Mouse (Mus musculus) kidney, postnatal 4 days (tissue): ENCODE data around the gene Aanat.
A peak's percentile ranks its signal among the peaks of the same experiment; 100 is the strongest.

Source experiments
- DNase-seq, 2 experiments: peaks; one replicate each; pipeline ENCODE4 v3.0.0; 2021; ENCODE audit warnings: mixed read lengths in 2 of 2

The Aanat gene

DNA sequence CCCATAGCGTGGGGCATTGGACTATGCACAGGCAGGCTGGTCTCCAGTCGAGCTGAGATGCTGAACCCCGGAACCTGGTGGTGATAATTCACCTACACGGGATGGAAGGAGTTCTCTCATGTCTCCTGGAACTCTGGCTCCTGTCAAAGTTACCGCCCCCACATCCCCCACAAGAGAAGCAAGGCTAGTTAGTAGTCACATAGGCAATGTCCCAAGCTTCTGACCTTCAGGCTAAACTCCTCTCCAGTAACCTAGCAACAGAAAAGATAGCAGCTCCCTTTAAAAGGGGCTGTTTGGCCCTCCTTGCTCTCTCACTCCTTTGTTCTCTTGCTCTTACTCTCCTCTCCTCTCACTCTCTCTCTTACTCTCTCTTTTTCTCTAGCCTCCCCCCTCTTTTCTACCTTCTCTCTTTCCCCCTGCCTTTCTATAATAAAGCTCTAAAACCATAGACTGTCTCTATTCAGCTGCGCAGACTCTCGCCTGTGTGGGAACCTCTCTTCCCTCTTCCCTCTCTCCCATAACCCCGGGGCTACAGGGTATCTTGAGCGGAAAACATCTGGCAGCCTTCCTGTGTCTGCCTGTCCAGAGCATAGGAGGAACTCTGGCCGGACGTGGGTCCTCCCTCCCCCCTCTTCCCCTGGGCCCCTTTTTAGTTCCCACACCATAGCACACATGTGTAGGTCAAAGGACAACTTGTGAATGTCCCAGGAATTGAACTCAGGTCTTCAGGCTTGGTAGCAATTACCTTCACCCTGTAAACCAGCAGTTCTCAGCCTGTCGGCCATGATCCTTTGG lies 44.1 kb downstream of the Aanat start:
- DNase-seq: peak in 1 of 2 experiments; percentile 54

GRCm38 (mm10) chr11:116632962-116633361 lies 46.7 kb downstream of the Aanat start:
- no peak for DNase-seq

DNA sequence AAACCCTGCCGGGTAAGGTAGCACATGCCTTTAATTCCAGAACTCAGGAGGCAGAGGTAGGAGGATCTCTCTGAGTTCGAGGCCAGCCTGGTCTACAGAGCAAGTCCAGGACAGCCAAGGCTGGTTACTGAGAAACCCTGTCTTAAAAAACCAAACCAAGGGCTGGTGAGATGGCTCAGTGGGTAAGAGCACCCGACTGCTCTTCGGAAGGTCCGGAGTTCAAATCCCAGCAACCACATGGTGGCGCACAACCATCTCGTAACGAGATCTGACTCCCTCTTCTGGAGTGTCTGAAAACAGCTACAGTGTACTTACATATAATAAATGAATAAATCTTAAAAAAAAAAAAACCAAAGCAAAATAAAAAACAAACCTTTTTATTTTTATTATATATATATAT lies 50.4 kb downstream of the Aanat start:
- DNase-seq: peak in 1 of 2 experiments; percentile 59

GRCm38 (mm10) chr11:116641168-116641567 lies 54.9 kb downstream of the Aanat start:
- DNase-seq: peak; percentile 70 to 71

- DNase-seq: no peak
Observed at GRCm38 (mm10) chr11:116641731-116642130, 55.5 kb downstream of the Aanat start.

DNA sequence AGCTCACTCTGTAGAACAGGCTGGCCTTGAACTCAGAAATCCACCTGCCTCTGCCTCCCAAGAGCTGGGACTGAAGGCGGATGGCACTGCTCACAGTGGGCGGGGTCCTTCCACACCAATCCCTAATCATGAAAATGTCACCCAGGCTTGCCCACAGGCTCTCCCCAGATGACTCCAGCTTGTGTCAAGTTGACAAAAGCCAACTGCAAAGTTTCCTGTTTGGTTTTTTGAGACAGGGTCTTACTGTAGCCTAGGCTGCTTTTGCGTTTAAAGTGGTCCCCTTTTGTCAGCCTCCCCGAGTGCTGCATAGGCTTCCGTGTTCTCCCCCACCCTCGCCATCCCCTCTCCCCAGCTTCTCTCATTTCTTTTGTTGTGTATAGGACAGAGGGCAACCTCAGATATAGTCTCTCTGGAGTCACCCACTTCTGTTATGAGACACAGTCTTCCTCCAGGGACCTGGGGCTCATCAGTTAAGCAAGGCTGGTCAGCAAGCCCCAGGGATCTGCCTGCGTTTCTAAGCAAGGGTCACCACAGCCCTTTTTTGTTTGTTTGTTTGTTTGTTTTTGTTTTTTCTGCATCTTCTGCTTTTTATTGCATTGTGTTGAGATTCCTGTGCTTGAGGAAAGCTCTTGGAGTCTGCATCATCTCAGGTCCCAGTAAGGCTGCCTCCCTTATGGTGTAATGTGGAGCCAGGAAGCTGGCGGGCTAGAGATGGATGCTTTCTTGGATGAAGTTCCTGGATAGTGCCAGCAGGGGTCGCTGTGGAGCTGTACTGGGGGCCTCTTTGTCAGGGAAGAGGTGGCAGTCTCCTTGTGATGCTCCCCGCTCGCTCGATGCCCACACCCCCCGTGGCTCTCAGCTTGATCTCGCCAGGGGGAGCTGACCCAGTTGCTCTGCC lies 56.7 kb downstream of the Aanat start:
- DNase-seq: peak; percentile 94

DNA sequence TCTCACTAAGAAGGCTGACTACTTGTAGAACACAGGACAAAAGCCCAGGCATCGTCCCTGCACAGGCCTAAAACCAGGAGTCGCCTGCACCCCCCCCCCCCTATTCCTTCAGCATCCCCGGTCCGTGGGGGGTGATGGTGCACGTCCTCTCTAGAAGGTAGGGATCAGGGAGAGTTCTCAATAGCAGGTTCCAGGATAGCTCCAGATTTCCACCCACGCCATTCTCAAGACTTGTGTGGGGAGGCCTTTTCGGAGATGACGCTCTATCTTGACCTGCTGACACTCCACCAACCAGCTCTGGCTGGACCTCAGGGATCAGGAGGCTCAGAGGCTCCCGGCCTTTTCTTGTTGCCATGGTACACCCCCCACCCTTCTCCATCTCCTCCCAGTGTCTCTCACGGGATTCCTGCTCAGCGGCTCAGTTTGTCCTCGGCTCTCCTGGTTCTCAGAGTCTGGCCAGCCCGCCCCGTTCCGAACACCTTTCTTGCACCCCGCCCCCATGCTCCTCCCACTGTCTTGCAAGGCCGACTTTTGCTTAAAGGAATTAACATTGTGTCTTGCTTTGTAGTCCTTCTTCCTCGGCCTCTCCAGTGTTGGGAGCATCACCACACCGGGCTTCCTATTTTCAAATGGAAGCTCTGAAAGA lies 57.5 kb downstream of the Aanat start:
- DNase-seq: peak in 1 of 2 experiments; percentile 67

GRCm38 (mm10) chr11:116644225-116645112 lies 58.2 kb downstream of the Aanat start:
- peak; percentile 54 to 66 for DNase-seq

DNA sequence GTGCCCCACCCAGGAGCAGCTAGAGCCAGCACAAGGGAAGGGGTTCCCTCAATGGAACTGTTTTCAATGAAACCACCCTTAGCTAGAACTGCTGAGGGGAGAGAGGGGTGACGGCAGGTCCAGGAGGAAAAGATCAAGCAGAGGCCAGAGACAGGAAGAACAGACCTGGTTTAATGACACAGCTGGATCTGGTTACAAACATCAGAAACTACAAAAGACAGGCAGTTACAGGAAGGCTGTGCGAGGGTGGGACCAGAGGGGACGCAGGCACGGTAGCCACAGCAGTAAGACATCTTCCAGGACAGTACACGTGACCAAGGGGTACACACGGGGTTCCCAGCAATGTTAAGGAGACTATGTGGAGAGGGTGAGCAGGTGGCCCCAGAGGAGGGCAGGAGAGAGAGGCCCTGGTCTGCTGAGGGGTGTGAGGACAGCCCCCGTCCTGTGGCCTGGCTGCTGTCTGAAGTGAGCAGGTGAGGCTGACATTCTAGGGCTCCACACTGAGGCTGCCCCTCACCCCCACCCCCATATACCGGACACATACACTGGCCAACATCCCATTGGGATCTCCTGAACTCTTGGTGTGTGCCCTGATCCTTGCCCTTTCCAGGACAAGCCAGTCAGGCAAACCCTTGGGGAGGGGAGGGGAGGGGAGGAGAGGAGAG lies 59.3 kb downstream of the Aanat start:
- DNase-seq: peak in 1 of 2 experiments; percentile 21

GRCm38 (mm10) chr11:116646136-116646535 lies 59.9 kb downstream of the Aanat start:
- DNase-seq: peak in 1 of 2 experiments; percentile 35

DNA sequence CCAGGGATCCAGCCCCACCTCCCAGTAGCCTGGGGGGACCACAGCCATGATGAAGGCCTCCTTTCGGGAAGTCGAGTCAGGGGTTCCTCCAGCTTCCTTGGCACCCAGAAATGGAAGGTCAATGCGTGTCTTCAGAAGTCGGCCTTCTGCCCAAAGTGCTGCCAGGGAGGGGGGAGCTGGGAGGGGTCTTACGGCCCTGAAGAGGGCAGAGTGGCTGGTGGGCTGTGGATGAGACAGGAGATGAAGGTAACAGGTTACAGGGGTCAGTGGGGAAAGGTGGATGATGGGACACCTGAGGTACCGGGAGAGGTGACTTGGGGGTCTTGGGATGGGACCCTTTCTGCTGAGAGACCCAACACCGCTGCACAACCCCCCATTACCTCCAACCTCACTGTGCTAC lies 60.5 kb downstream of the Aanat start:
- no peak for DNase-seq
